Mouse (Mus musculus): Measurements from ENCODE around the gene Tcap.

The Tcap gene

GRCm38 (mm10) chr11:98383261-98384030 lies at the start of gene Tcap:
TSS of gene Tcap (plus strand) at chr11:98383811.
- no peak for DNase-seq

GRCm38 (mm10) chr11:98333981-98334741 lies 49.5 kb upstream of the Tcap start:
- no peak for DNase-seq

- no peak for DNase-seq
Measured at GRCm38 (mm10) chr11:98335250-98335649, 48.4 kb upstream of the Tcap start.

GRCm38 (mm10) chr11:98336245-98337107 lies 47.1 kb upstream of the Tcap start:
- DNase-seq: no peak

- peak; percentile 89 for DNase-seq
Measured at GRCm38 (mm10) chr11:98338507-98338961, 45.1 kb upstream of the Tcap start.

- DNase-seq: no peak
Measured at GRCm38 (mm10) chr11:98339071-98339501, 44.5 kb upstream of the Tcap start.

GRCm38 (mm10) chr11:98339679-98340287 lies 43.8 kb upstream of the Tcap start:
- DNase-seq: no peak

- DNase-seq: no peak
Measured at GRCm38 (mm10) chr11:98340597-98340996, 43.0 kb upstream of the Tcap start.

- no peak for DNase-seq
Measured at GRCm38 (mm10) chr11:98341174-98341573, 42.4 kb upstream of the Tcap start.

- peak; percentile 92 for DNase-seq
Measured at GRCm38 (mm10) chr11:98342000-98342945, 41.3 kb upstream of the Tcap start.

GRCm38 (mm10) chr11:98345253-98345652 lies 38.4 kb upstream of the Tcap start:
- DNase-seq: peak; percentile 84

- peak; percentile 59 for DNase-seq
Measured at GRCm38 (mm10) chr11:98346168-98346567, 37.4 kb upstream of the Tcap start.

GRCm38 (mm10) chr11:98347385-98348082 lies 36.1 kb upstream of the Tcap start:
- DNase-seq: no peak

- peak; percentile 76 for DNase-seq
Measured at GRCm38 (mm10) chr11:98348083-98348961, 35.3 kb upstream of the Tcap start, which contains the start of gene Ppp1r1b. TSS of gene Ppp1r1b (plus strand) at chr11:98348404.

- no peak for DNase-seq
Measured at GRCm38 (mm10) chr11:98349308-98349707, 34.3 kb upstream of the Tcap start.

- no peak for DNase-seq
Measured at GRCm38 (mm10) chr11:98352272-98352990, 31.2 kb upstream of the Tcap start.

GRCm38 (mm10) chr11:98353651-98354211 lies 29.9 kb upstream of the Tcap start:
- no peak for DNase-seq

GRCm38 (mm10) chr11:98354445-98354844 lies 29.2 kb upstream of the Tcap start:
- DNase-seq: no peak
